Mouse (Mus musculus) cortical plate, adult 2 months (tissue): ENCODE measurements around the gene Psma6.

ENCODE experiments used
- CTCF ChIP-seq: fragments of 200-500 bp; IDR thresholded peaks from 2 replicates; pipeline ENCODE4 v1.5.1; 2011; ENCODE audit warnings: mild to moderate bottlenecking, control low read depth, low read length; ENCODE audit not compliant: insufficient read depth; ENCODE audit errors: extremely low read depth
- POLR2A ChIP-seq: fragments of 200-500 bp; IDR thresholded peaks from 2 replicates; pipeline ENCODE4 v1.6.1; 2011; ENCODE audit warnings: mild to moderate bottlenecking, low read length, control low read depth; ENCODE audit not compliant: insufficient read depth; ENCODE audit errors: extremely low read depth

DNA sequence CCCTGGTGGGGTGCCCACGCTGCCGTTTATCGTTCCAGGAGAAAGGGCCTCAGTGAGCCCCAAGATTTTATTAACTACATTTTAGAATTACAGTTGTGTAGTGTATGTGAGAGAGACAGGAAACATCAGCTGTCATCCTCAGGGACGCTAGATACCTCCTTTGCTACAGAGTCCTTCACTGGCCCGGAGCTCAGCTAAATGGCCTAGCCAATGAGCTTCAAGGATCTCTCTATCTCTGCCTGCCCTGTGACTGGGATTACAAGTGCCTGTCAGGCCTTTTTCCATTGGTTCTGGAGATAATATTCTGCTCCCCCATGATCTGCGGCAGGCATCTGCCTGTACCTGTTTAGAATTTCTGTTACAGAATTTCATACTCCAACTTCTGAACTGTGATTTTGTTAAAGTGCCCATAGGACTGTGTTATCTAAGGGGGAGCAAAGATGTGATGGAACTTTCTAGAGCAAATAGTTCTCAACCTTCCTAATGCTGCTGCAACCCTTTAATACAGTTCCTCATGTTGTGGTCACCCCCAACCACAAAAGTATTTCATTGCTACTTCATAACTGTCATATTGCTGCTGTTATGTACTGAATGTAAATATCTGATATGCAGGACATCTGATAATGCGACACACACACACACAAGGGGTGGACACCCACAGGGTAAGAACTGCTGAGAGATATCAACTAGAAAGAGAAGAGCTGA, 3.2 kb downstream of the Psma6 start:
- TF ChIP-seq POLR2A = no peak
- TF ChIP-seq CTCF = no peak
